Mouse (Mus musculus) embryonic facial prominence, embryonic 11.5 days (tissue): ENCODE results near the gene Ntn4. TPM values are rescaled to one million over a fixed set of nuclear protein-coding genes. Genes with fewer than 3 reads are reported as not detected.

Source experiments
- ATAC-seq: fragments of 200-750 bp; cut with Nextera tagmentation; replicated peaks from 2 replicates; pipeline ENCODE4 v1.8.0; 2017; ENCODE audit warnings: low read depth; ENCODE audit not compliant: insufficient number of reproducible peaks, low FRiP score, low TSS enrichment
- DNase-seq: peaks from one replicate; pipeline ENCODE4 v3.0.0-alpha.2; 2015; ENCODE audit warnings: low spot score
- H3K27ac ChIP-seq: fragments of 300-500 bp; sonication (generic); replicated peaks from 2 replicates; pipeline ENCODE4 v1.5.1; 2014; ENCODE audit warnings: mild to moderate bottlenecking, low read depth, low read length, control low read depth
- H3K27me3 ChIP-seq: fragments of 300-500 bp; sonication (generic); 2 replicates; pipeline ENCODE4 v1.6.1; 2014; ENCODE audit warnings: mild to moderate bottlenecking, low read length, moderate library complexity, mixed read lengths; ENCODE audit not compliant: control insufficient read depth, insufficient read depth
- H3K36me3 ChIP-seq: fragments of 300-500 bp; sonication (generic); replicated peaks from 2 replicates; pipeline ENCODE4 v1.6.1; 2014; ENCODE audit warnings: low read depth, mild to moderate bottlenecking, low read length, moderate library complexity, mixed read lengths; ENCODE audit not compliant: control insufficient read depth, insufficient read depth
- H3K4me1 ChIP-seq: fragments of 300-500 bp; sonication (generic); 2 replicates; pipeline ENCODE4 v1.6.1; 2014; ENCODE audit warnings: low read length, mixed read lengths; ENCODE audit not compliant: control insufficient read depth, insufficient read depth
- H3K4me2 ChIP-seq: fragments of 300-500 bp; sonication (generic); 2 replicates; pipeline ENCODE4 v1.6.1; 2014; ENCODE audit warnings: low read depth, mild to moderate bottlenecking, control low read depth, low read length, moderate library complexity
- H3K4me3 ChIP-seq: fragments of 300-500 bp; sonication (generic); 2 replicates; pipeline ENCODE4 v1.5.1; 2014; ENCODE audit warnings: low read depth, low read length, control low read depth
- H3K9ac ChIP-seq: fragments of 300-500 bp; sonication (generic); replicated peaks from 2 replicates; pipeline ENCODE4 v1.6.1; 2014; ENCODE audit warnings: mild to moderate bottlenecking, control low read depth, low read length
- H3K9me3 ChIP-seq: fragments of 300-500 bp; sonication (generic); replicated peaks from 2 replicates; pipeline ENCODE4 v1.6.1; 2016; ENCODE audit warnings: mild to moderate bottlenecking, low read length, inconsistent platforms, mixed read lengths; ENCODE audit not compliant: control insufficient read depth
- WGBS: fragments of 180-500 bp; shearing (Covaris S2); extraction: QIAGEN DNeasy Blood & Tissue Kit; methylation state at CpG from one replicate; pipeline ENCODE4 v1.1.7; 2014; 5-methylcytosine and 5-hydroxymethylcytosine counted together
- polyA plus RNA-seq: library from polyadenylated mRNA; unstranded; fragments of >200 nt; fragmentation: Nextera tagmentation; extraction: Ambion mirVana; gene quantifications from 2 replicates; pipeline ENCODE4 v1.2.1, GENCODE M21; 2014

Gene Ntn4
- polyA plus RNA-seq, 1 experiment from 2014 or later, result 0.50 TPM

DNA sequence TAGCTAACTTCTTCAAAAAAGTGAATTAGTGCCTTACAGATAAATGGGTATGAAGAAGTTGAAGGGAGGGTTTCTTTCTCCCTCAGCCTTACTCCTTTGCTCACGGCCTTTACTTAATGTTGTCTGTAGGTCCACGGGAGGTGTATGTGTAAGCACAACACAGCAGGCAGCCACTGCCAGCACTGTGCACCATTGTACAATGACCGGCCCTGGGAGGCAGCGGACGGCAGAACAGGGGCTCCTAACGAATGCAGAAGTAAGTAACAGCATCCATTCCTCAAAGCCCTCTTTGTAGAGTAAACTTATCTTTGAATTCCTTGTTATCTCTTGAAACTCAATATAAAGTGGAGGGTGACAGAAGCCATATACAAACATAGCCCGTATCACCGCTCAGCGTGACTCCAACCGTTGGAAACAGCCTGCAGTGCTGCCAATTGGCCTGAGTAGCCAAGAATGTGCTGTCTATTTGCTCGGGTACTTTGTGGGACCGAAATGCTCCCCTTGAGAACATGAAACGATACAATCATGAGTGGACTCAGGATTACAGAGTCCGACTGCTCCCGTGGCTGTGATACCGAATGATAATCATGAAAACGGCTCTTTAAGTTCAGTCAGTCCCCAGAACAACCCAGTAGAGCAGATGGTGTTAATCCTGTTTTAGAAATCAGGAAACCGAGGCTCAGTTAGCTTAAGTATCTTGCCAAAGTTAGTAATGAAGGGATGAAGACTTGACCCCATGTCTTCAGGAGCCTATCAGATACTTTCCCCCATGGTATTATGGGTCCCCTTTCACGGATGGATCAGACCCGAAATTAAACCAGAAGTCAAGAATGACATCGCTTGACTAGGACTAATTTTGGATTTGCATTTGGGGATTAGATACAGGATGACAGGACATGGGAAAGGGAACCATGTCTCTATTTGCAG is 66.9 kb downstream of the Ntn4 start:
- H3K27me3 ChIP-seq, result no peaks in the 10 kb centered on the region
- H3K9ac ChIP-seq, result no peak overlapping the region
- no peaks in the 10 kb centered on the region for H3K9me3 ChIP-seq
- no peak for DNase-seq
- no peaks in the 10 kb centered on the region for H3K36me3 ChIP-seq
- no peak overlapping the region for H3K27ac ChIP-seq
- 63% methylated on average over 21 of the region's 21 CpGs for WGBS
- H3K4me2 ChIP-seq, result no peak overlapping the region
- H3K4me3 ChIP-seq, result no peak overlapping the region
- no peak for ATAC-seq
- no peaks in the 10 kb centered on the region for H3K4me1 ChIP-seq

DNA sequence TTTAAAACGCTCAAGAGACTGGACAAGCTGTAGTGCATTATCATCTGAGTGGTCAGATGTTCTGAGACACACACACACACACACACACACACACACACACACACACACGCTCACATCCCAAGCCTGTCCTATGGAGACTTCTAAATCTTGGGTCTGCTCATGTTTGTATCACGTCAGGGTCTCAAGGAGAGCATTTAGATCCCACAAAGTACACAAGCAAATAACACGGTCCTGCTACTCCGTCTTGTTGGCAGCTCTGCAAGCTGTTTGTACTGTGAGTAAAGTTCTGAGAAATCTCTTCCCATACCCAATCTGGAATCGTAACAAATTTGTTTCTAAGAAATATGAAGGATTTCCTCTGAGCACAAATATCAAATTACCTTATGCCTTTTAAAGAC is 67.6 kb downstream of the Ntn4 start:
- 80% methylated on average over 6 of the region's 6 CpGs for WGBS
- no peak overlapping the region for H3K27ac ChIP-seq
- H3K4me1 ChIP-seq, result no peaks in the 10 kb centered on the region
- no peak overlapping the region for H3K9ac ChIP-seq
- no peaks in the 10 kb centered on the region for H3K36me3 ChIP-seq
- DNase-seq, result no peak
- H3K4me3 ChIP-seq, result no peak overlapping the region
- no peaks in the 10 kb centered on the region for H3K27me3 ChIP-seq
- no peak overlapping the region for H3K4me2 ChIP-seq
- no peaks in the 10 kb centered on the region for H3K9me3 ChIP-seq
- ATAC-seq, result no peak

DNA sequence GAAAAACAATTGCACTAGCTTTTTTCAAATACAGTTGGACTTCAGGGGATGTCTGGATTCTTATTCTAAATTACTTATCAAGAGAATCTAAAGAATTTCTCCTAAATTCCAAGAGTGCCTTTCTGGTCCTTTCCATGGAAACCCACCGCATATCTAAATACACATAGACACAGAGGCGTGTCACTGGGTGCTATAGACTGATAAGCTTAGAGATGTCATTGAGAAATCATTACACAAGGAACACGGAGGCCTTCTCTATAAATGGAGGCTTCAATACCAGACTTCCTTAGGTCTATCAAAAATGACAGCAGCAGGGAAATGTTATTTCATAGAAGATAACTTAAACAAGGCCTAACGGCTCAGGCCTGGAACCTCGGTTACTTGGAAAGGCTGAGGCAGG is 68.0 kb downstream of the Ntn4 start:
- ATAC-seq (no peak), DNase-seq (no peak)
- WGBS, result 87% methylated on average over 5 of the region's 5 CpGs
- H3K9ac ChIP-seq, result no peak overlapping the region
- H3K4me3 ChIP-seq, result no peak overlapping the region
- no peaks in the 10 kb centered on the region for H3K9me3 ChIP-seq
- no peaks in the 10 kb centered on the region for H3K36me3 ChIP-seq
- no peaks in the 10 kb centered on the region for H3K27me3 ChIP-seq
- no peaks in the 10 kb centered on the region for H3K4me1 ChIP-seq
- no peak overlapping the region for H3K27ac ChIP-seq
- no peak overlapping the region for H3K4me2 ChIP-seq

DNA sequence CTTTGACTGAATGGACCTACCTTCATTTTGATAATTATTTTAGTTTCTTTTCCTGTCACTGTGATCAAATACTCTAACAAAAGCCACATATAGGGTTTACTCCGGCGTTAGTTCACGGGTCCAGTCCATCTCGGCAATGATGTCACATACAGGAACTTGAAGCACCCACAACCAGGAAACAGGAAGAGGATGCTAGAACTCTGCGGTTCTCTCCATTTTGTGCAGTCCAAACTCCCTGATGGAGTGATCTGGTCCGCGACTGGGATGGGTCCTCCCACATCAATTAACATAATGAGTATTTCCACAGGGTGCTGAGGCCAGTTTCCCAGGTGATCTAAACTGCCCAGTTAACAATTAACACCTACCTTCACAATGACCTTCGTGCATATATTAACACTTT is 69.1 kb downstream of the Ntn4 start:
- Histone ChIP-seq H3K9me3 (no peaks in the 10 kb centered on the region), H3K27ac (no peak overlapping the region), H3K4me1 (no peaks in the 10 kb centered on the region), H3K4me3 (no peak overlapping the region), H3K9ac (no peak overlapping the region), H3K36me3 (no peaks in the 10 kb centered on the region), H3K4me2 (no peak overlapping the region), H3K27me3 (no peaks in the 10 kb centered on the region)
- 91% methylated on average over 8 of the region's 8 CpGs for WGBS
- DNase-seq (no peak), ATAC-seq (no peak)

DNA sequence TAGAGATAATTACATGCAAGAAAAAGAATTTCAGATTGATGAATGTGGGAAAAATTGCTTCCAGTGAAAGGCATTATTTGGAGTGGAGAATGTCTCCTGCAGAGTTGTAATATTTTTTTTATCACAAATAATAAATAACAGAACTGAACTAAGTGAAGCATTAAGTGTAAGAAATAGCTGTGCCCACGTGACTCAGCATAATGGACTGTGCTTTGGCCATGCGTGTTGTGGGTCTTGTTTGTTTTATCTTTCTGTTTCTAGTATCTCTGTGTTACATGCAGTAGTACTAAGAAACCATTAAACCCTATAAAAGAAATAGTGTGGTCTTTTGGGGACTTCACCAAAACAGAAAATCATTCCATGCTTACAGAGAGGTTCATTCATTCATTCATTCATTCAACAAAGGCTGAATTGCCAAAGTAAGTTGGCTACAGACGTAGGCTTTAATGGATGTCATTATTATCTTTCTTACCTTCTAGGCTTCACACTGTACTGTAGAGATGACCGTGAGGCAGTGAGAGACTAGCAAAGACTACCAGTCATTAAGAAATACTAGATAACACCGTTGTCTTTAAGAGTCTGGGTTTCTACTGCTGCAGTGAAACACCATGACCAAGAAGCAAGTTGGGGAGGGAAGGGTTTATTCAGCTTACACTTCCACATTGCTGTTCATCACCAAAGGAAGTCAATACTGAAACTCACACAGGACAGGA is 81.3 kb downstream of the Ntn4 start:
- no peaks in the 10 kb centered on the region for H3K4me1 ChIP-seq
- no peak for DNase-seq
- no peaks in the 10 kb centered on the region for H3K9me3 ChIP-seq
- H3K27me3 ChIP-seq, result no peaks in the 10 kb centered on the region
- no peak overlapping the region for H3K27ac ChIP-seq
- no peak overlapping the region for H3K4me3 ChIP-seq
- H3K36me3 ChIP-seq, result no peaks in the 10 kb centered on the region
- 88% methylated on average over 5 of the region's 5 CpGs for WGBS
- no peak for ATAC-seq
- H3K9ac ChIP-seq, result no peak overlapping the region
- no peak overlapping the region for H3K4me2 ChIP-seq

DNA sequence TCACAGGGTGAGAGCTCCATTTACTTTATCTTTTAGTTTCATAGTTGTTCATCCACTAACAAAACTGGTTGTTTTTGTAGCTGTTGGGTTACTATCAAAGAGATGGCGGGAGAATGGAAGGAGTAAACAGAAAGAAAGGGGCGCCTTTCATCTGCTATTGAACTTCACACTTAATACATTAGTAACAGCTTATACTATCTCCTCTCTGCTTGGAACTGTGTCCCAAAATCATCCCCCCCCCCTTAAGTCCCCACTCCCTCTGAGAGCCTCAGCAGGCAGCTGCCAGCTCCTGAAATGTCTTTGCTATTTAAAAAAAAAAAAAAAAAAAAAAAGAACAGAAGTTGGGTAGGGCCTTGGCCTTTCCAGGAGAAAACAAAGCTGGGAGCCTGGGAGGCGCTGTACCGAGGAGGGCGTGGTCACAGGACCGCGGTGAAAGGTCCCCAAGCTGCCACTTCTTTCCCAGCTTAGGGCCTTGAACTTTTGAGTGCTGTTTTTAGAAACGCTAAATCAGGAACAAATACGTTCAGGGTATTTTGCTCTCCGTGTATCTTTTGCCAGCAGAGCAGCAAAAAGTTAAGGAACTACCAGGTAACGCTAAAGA is 83.6 kb downstream of the Ntn4 start:
- H3K4me3 ChIP-seq, result no peak overlapping the region
- H3K9ac ChIP-seq, result no peak overlapping the region
- no peaks in the 10 kb centered on the region for H3K4me1 ChIP-seq
- no peak overlapping the region for H3K27ac ChIP-seq
- ATAC-seq, result no peak
- H3K36me3 ChIP-seq, result no peaks in the 10 kb centered on the region
- no peaks in the 10 kb centered on the region for H3K27me3 ChIP-seq
- no peaks in the 10 kb centered on the region for H3K9me3 ChIP-seq
- 11% methylated on average over 11 of the region's 11 CpGs for WGBS
- DNase-seq, result peak; percentile 54
- no peak overlapping the region for H3K4me2 ChIP-seq

DNA sequence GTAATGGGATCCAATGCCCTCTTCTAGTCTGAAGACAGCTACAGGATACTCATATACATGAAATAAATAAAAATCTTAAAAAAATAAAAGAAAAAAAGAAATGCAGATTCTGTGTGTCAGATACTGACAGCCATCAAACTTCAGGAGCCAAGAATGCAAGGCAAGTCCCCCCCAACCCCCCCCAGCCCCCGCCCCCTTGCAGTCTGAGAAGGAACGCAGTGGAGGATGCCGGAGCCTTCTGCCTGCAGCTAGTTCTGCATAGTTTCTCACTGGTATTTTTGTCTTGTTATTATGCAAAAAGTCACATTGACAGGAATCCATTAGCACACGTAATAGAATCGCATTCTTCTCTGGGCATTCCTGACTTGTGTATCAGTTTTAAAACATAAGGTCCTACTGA is 87.7 kb downstream of the Ntn4 start:
- Histone ChIP-seq H3K9ac (no peak overlapping the region), H3K4me2 (no peak overlapping the region), H3K4me1 (no peaks in the 10 kb centered on the region), H3K27ac (no peak overlapping the region), H3K36me3 (no peaks in the 10 kb centered on the region), H3K9me3 (no peaks in the 10 kb centered on the region), H3K4me3 (no peak overlapping the region), H3K27me3 (no peaks in the 10 kb centered on the region)
- DNase-seq (no peak), ATAC-seq (no peak)
- 62% methylated on average over 5 of the region's 5 CpGs for WGBS

DNA sequence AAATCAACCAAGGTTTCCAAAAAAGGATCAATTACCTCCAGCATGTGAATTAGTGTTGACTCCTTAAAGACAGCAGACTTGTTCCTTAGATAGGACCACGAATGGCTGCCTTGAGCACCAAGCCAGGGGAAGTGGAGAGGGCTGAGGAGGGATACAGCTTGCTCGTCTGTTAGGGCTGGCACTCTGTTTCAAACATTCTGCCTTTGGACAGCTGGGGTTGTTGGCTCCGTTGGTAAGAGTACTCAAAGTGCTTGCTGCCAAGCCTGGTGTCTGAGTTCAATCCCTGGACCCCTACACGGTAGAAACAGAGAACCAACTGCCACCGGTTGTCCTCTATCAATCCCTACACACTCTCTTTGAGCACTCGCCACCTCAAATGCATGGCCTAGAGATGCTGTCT is 90.0 kb downstream of the Ntn4 start:
- Histone ChIP-seq H3K9me3 (no peaks in the 10 kb centered on the region), H3K27me3 (no peaks in the 10 kb centered on the region), H3K4me1 (no peaks in the 10 kb centered on the region), H3K9ac (no peak overlapping the region), H3K27ac (no peak overlapping the region), H3K36me3 (no peaks in the 10 kb centered on the region), H3K4me3 (no peak overlapping the region), H3K4me2 (no peak overlapping the region)
- no peak for DNase-seq
- WGBS, result 91% methylated on average over 6 of the region's 6 CpGs
- no peak for ATAC-seq
